Mouse (Mus musculus) lung, embryonic 14.5 days (tissue): ENCODE results near the gene Olfr1058. TPM values are rescaled to one million over a fixed set of nuclear protein-coding genes. Genes with fewer than 3 reads are reported as not detected.

Experiments used
- ATAC-seq: fragments of 200-750 bp; cut with Nextera tagmentation; 2 replicates; pipeline ENCODE4 v1.8.0; 2017; ENCODE audit warnings: mild to moderate bottlenecking, moderate TSS enrichment, moderate library complexity; ENCODE audit not compliant: insufficient read depth
- DNase-seq: peaks from one replicate; pipeline ENCODE4 v3.0.0-alpha.2; 2015
- H3K27ac ChIP-seq: fragments of 300-500 bp; sonication (generic); 2 replicates; pipeline ENCODE4 v1.5.1; 2014; ENCODE audit warnings: low read depth, mild to moderate bottlenecking, moderate library complexity
- H3K27me3 ChIP-seq: fragments of 300-500 bp; sonication (generic); 2 replicates; pipeline ENCODE4 v1.6.1; 2014; ENCODE audit warnings: low read length, control low read depth; ENCODE audit not compliant: insufficient read depth
- H3K36me3 ChIP-seq: fragments of 300-500 bp; sonication (generic); 2 replicates; pipeline ENCODE4 v1.6.1; 2014; ENCODE audit warnings: control low read depth; ENCODE audit not compliant: insufficient read depth
- H3K4me1 ChIP-seq: fragments of 300-500 bp; sonication (generic); 2 replicates; pipeline ENCODE4 v1.6.1; 2014; ENCODE audit warnings: antibody characterized with exemption, control low read depth; ENCODE audit not compliant: insufficient read depth
- H3K4me2 ChIP-seq: fragments of 300-500 bp; sonication (generic); 2 replicates; pipeline ENCODE4 v1.6.1; 2014; ENCODE audit warnings: mild to moderate bottlenecking
- H3K4me3 ChIP-seq: fragments of 300-500 bp; sonication (generic); 2 replicates; pipeline ENCODE4 v1.5.1; 2014; ENCODE audit warnings: low read depth, low read length
- H3K9ac ChIP-seq: fragments of 300-500 bp; sonication (generic); 2 replicates; pipeline ENCODE4 v1.6.1; 2014
- H3K9me3 ChIP-seq: fragments of 300-500 bp; sonication (generic); 2 replicates; pipeline ENCODE4 v1.6.1; 2016; ENCODE audit warnings: low read depth, low read length, control low read depth
- CTCF ChIP-seq: IDR thresholded peaks from 2 replicates; pipeline ENCODE4 v1.5.1; 2016; ENCODE audit warnings: antibody characterized with exemption, low read depth
- WGBS: fragments of 180-500 bp; shearing (Covaris S2); extraction: QIAGEN DNeasy Blood & Tissue Kit; methylation state at CpG from one replicate; pipeline ENCODE4 v1.1.7; 2014; 5-methylcytosine and 5-hydroxymethylcytosine counted together
- polyA plus RNA-seq: library from polyadenylated mRNA; unstranded; fragments of >200 nt; fragmentation: Nextera tagmentation; extraction: Ambion mirVana; gene quantifications from 2 replicates; pipeline ENCODE4 v1.2.1, GENCODE M21; 2014

Gene Olfr1058
- polyA plus RNA-seq, 1 experiment from 2014 or later: not detected

GRCm38 (mm10) chr2:86350184-86350583 lies 38.2 kb downstream of the Olfr1058 start, which contains the start of gene Olfr1055:
TSS of gene Olfr1055 (minus strand) at chr2:86350284.
- Histone ChIP-seq H3K4me2 (no peak within 1 kb of the TSS), H3K36me3 (no peaks in the 10 kb centered on the region), H3K4me3 (no peak within 1 kb of the TSS), H3K27me3 (no peaks in the 10 kb centered on the region), H3K9ac (no peak within 1 kb of the TSS), H3K9me3 (no peaks in the 10 kb centered on the region), H3K27ac (no peak within 1 kb of the TSS), H3K4me1 (no peaks in the 10 kb centered on the region)
- no peak for TF ChIP-seq CTCF
- WGBS: 80% methylated on average over 5 of the region's 5 CpGs
- ATAC-seq (no peak), DNase-seq (no peak)

GRCm38 (mm10) chr2:86335333-86335732 lies 53.0 kb downstream of the Olfr1058 start, which contains the start of gene Olfr1054:
TSS of gene Olfr1054 (minus strand) at chr2:86335433.
- H3K9ac ChIP-seq: no peak within 1 kb of the TSS
- H3K4me3 ChIP-seq: no peak within 1 kb of the TSS
- no peak within 1 kb of the TSS for H3K27ac ChIP-seq
- WGBS: 87% methylated on average over 3 of the region's 3 CpGs
- DNase-seq (no peak), ATAC-seq (no peak)
- H3K4me2 ChIP-seq: no peak within 1 kb of the TSS
- no peak for TF ChIP-seq CTCF
- H3K9me3 ChIP-seq: no peaks in the 10 kb centered on the region
- no peaks in the 10 kb centered on the region for H3K4me1 ChIP-seq
- no peaks in the 10 kb centered on the region for H3K27me3 ChIP-seq
- no peaks in the 10 kb centered on the region for H3K36me3 ChIP-seq

Other genes starting within 250 kb of the Olfr1058 start
- not detected in 2 replicates for gene Olfr1040, start 241.8 kb downstream of the Olfr1058 start, polyA plus RNA-seq
- not detected in 2 replicates for gene Olfr1042, start 226.7 kb downstream of the Olfr1058 start, polyA plus RNA-seq
- not detected in 2 replicates for gene Olfr1043, start 221.0 kb downstream of the Olfr1058 start, polyA plus RNA-seq
- gene Olfr1044, start 210.7 kb downstream of the Olfr1058 start, polyA plus RNA-seq: not detected in 2 replicates
- not detected in 2 replicates for gene Olfr52, start 202.9 kb downstream of the Olfr1058 start, polyA plus RNA-seq
- not detected in 2 replicates for gene Olfr1045, start 185.6 kb downstream of the Olfr1058 start, polyA plus RNA-seq
- gene Olfr1046, start 169.2 kb downstream of the Olfr1058 start, polyA plus RNA-seq: not detected in 2 replicates
- gene Olfr1047, start 157.2 kb downstream of the Olfr1058 start, polyA plus RNA-seq: not detected in 2 replicates
- not detected in 2 replicates for gene Olfr1048, start 148.3 kb downstream of the Olfr1058 start, polyA plus RNA-seq
- gene Olfr1049, start 130.2 kb downstream of the Olfr1058 start, polyA plus RNA-seq: not detected in 2 replicates
- gene Olfr1051, start 109.5 kb downstream of the Olfr1058 start, polyA plus RNA-seq: not detected in 2 replicates
- not detected in 2 replicates for gene Olfr1052, start 96.1 kb downstream of the Olfr1058 start, polyA plus RNA-seq
- gene Olfr1053, start 73.3 kb downstream of the Olfr1058 start, polyA plus RNA-seq: not detected in 2 replicates
- gene Olfr1054, start 53.1 kb downstream of the Olfr1058 start, polyA plus RNA-seq: not detected in 2 replicates
- not detected in 2 replicates for gene Olfr1055, start 38.3 kb downstream of the Olfr1058 start, polyA plus RNA-seq
- not detected in 2 replicates for gene Olfr1056, start 26.1 kb downstream of the Olfr1058 start, polyA plus RNA-seq
- not detected in 2 replicates for gene Olfr1057, start 10.2 kb downstream of the Olfr1058 start, polyA plus RNA-seq
- not detected in 2 replicates for gene Olfr1061, start 25.5 kb upstream of the Olfr1058 start, polyA plus RNA-seq
- gene Olfr1062, start 38.2 kb upstream of the Olfr1058 start, polyA plus RNA-seq: not detected in 2 replicates
- not detected in 2 replicates for gene Olfr1065, start 62.0 kb upstream of the Olfr1058 start, polyA plus RNA-seq
- not detected in 2 replicates for gene Olfr1066, start 67.7 kb upstream of the Olfr1058 start, polyA plus RNA-seq
- gene Olfr228, start 98.8 kb upstream of the Olfr1058 start, polyA plus RNA-seq: not detected in 2 replicates
- gene Olfr1076, start 119.9 kb upstream of the Olfr1058 start, polyA plus RNA-seq: not detected in 2 replicates
- gene Olfr1079, start 153.9 kb upstream of the Olfr1058 start, polyA plus RNA-seq: not detected in 2 replicates
- gene Olfr1080, start 169.7 kb upstream of the Olfr1058 start, polyA plus RNA-seq: not detected in 2 replicates
- not detected in 2 replicates for gene Olfr1082, start 210.4 kb upstream of the Olfr1058 start, polyA plus RNA-seq